Mouse (Mus musculus): Measurements from ENCODE around the gene Apoh. TPM values are rescaled to one million over a fixed set of nuclear protein-coding genes. Genes with fewer than 3 reads are reported as not detected.

The Apoh gene
- polyA plus RNA-seq, 1 experiment from 2014 or later = 0.30 TPM

GRCm38 (mm10) chr11:108384920-108385665 is 41.9 kb downstream of the Apoh start:
- no peak for ATAC-seq
- Histone ChIP-seq H3K9me3 (replicated peaks; ENCODE audit: control insufficient read depth, low read length, poor library complexity, severe bottlenecking) (no peaks in the 10 kb centered on the region), H3K4me2 (ENCODE audit: low read length) (no peak overlapping the region), H3K9ac (ENCODE audit: low read depth, low read length) (no peak overlapping the region), H3K4me3 (ENCODE audit: low read depth, low read length) (no peak overlapping the region), H3K36me3 (ENCODE audit: control insufficient read depth, insufficient read depth, low read length) (no peaks in the 10 kb centered on the region), H3K4me1 (ENCODE audit: control insufficient read depth, insufficient read depth, low read length) (peaks cover 4% of the 10 kb centered on the region), H3K27ac (ENCODE audit: low read length) (no peak overlapping the region), H3K27me3 (ENCODE audit: control insufficient read depth, insufficient read depth, low read depth, low read length) (no peaks in the 10 kb centered on the region)
- 56% methylated on average over 4 of the region's 4 CpGs for WGBS

GRCm38 (mm10) chr11:108385666-108386024 is 42.5 kb downstream of the Apoh start:
- no peak overlapping the region for H3K4me3 ChIP-seq (ENCODE audit: low read depth, low read length)
- no peak overlapping the region for H3K27ac ChIP-seq (ENCODE audit: low read length)
- no peak for ATAC-seq
- H3K36me3 ChIP-seq (ENCODE audit: control insufficient read depth, insufficient read depth, low read length) = no peaks in the 10 kb centered on the region
- WGBS = 93% methylated on average over 1 of the region's 1 CpGs
- H3K9ac ChIP-seq (ENCODE audit: low read depth, low read length) = no peak overlapping the region
- H3K27me3 ChIP-seq (ENCODE audit: control insufficient read depth, insufficient read depth, low read depth, low read length) = no peaks in the 10 kb centered on the region
- H3K4me1 ChIP-seq (ENCODE audit: control insufficient read depth, insufficient read depth, low read length) = peaks cover 4% of the 10 kb centered on the region
- H3K9me3 ChIP-seq (replicated peaks; ENCODE audit: control insufficient read depth, low read length, poor library complexity, severe bottlenecking) = no peaks in the 10 kb centered on the region
- no peak overlapping the region for H3K4me2 ChIP-seq (ENCODE audit: low read length)

DNA sequence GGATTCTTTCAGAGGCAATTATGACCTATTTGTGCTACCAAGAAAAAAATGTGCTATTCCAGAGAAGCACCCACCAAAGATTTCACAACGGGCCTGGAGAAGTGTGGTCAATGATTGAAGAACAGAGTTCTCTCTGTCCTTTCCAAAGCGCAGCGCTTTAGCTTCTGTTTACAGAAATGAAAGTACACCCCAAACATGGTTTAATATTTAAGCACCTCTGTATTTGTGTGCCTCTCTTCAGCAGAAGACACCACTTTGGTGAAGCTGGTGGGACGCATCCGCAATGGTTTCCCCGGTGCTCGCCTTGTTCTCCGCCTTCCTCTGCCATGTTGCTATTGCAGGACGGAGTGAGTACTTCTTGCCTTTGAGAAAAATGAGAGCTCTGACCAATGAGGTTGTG is 51.9 kb downstream of the Apoh start:
- WGBS = 97% methylated on average over 9 of the region's 9 CpGs
- ATAC-seq = no peak

GRCm38 (mm10) chr11:108396076-108396829 is 53.1 kb downstream of the Apoh start:
- H3K4me3 ChIP-seq (ENCODE audit: low read depth, low read length) = no peak overlapping the region
- H3K4me1 ChIP-seq (ENCODE audit: control insufficient read depth, insufficient read depth, low read length) = no peaks in the 10 kb centered on the region
- 90% methylated on average over 7 of the region's 7 CpGs for WGBS
- H3K9ac ChIP-seq (ENCODE audit: low read depth, low read length) = no peak overlapping the region
- no peak for ATAC-seq
- H3K9me3 ChIP-seq (replicated peaks; ENCODE audit: control insufficient read depth, low read length, poor library complexity, severe bottlenecking) = no peaks in the 10 kb centered on the region
- H3K27ac ChIP-seq (ENCODE audit: low read length) = no peak overlapping the region
- no peaks in the 10 kb centered on the region for H3K36me3 ChIP-seq (ENCODE audit: control insufficient read depth, insufficient read depth, low read length)
- H3K4me2 ChIP-seq (ENCODE audit: low read length) = no peak overlapping the region
- H3K27me3 ChIP-seq (ENCODE audit: control insufficient read depth, insufficient read depth, low read depth, low read length) = no peaks in the 10 kb centered on the region

More for the DNA sequence above, 51.9 kb downstream of the Apoh start:
- Histone ChIP-seq H3K36me3 (ENCODE audit: control insufficient read depth, insufficient read depth, low read length) (no peaks in the 10 kb centered on the region), H3K27ac (ENCODE audit: low read length) (no peak overlapping the region), H3K27me3 (ENCODE audit: control insufficient read depth, insufficient read depth, low read depth, low read length) (no peaks in the 10 kb centered on the region), H3K4me2 (ENCODE audit: low read length) (no peak overlapping the region), H3K4me3 (ENCODE audit: low read depth, low read length) (no peak overlapping the region), H3K4me1 (ENCODE audit: control insufficient read depth, insufficient read depth, low read length) (no peaks in the 10 kb centered on the region), H3K9me3 (replicated peaks; ENCODE audit: control insufficient read depth, low read length, poor library complexity, severe bottlenecking) (no peaks in the 10 kb centered on the region), H3K9ac (ENCODE audit: low read depth, low read length) (no peak overlapping the region)

- H3K36me3 ChIP-seq (ENCODE audit: control insufficient read depth, insufficient read depth, low read length) = no peaks in the 10 kb centered on the region
- no peak overlapping the region for H3K4me3 ChIP-seq (ENCODE audit: low read depth, low read length)
- H3K4me2 ChIP-seq (ENCODE audit: low read length) = no peak overlapping the region
- H3K9me3 ChIP-seq (replicated peaks; ENCODE audit: control insufficient read depth, low read length, poor library complexity, severe bottlenecking) = no peaks in the 10 kb centered on the region
- no peak overlapping the region for H3K9ac ChIP-seq (ENCODE audit: low read depth, low read length)
- H3K4me1 ChIP-seq (ENCODE audit: control insufficient read depth, insufficient read depth, low read length) = no peaks in the 10 kb centered on the region
- no peak for ATAC-seq
- 40% methylated on average over 7 of the region's 9 CpGs for WGBS
- no peak overlapping the region for H3K27ac ChIP-seq (ENCODE audit: low read length)
- H3K27me3 ChIP-seq (ENCODE audit: control insufficient read depth, insufficient read depth, low read depth, low read length) = no peaks in the 10 kb centered on the region
These were observed 66.9 kb downstream of the Apoh start for GRCm38 (mm10) chr11:108409876-108410644.

GRCm38 (mm10) chr11:108416360-108416759 is 73.2 kb downstream of the Apoh start:
- no peak overlapping the region for H3K9ac ChIP-seq (ENCODE audit: low read depth, low read length)
- H3K4me3 ChIP-seq (ENCODE audit: low read depth, low read length) = no peak overlapping the region
- H3K36me3 ChIP-seq (ENCODE audit: control insufficient read depth, insufficient read depth, low read length) = no peaks in the 10 kb centered on the region
- ATAC-seq = no peak
- WGBS = 94% methylated on average over 1 of the region's 1 CpGs
- H3K4me2 ChIP-seq (ENCODE audit: low read length) = no peak overlapping the region
- H3K9me3 ChIP-seq (replicated peaks; ENCODE audit: control insufficient read depth, low read length, poor library complexity, severe bottlenecking) = no peaks in the 10 kb centered on the region
- H3K4me1 ChIP-seq (ENCODE audit: control insufficient read depth, insufficient read depth, low read length) = no peaks in the 10 kb centered on the region
- no peaks in the 10 kb centered on the region for H3K27me3 ChIP-seq (ENCODE audit: control insufficient read depth, insufficient read depth, low read depth, low read length)
- no peak overlapping the region for H3K27ac ChIP-seq (ENCODE audit: low read length)

GRCm38 (mm10) chr11:108418540-108418939 is 75.4 kb downstream of the Apoh start:
- Histone ChIP-seq H3K36me3 (ENCODE audit: control insufficient read depth, insufficient read depth, low read length) (no peaks in the 10 kb centered on the region), H3K27me3 (ENCODE audit: control insufficient read depth, insufficient read depth, low read depth, low read length) (no peaks in the 10 kb centered on the region), H3K27ac (ENCODE audit: low read length) (no peak overlapping the region), H3K4me3 (ENCODE audit: low read depth, low read length) (no peak overlapping the region), H3K9me3 (replicated peaks; ENCODE audit: control insufficient read depth, low read length, poor library complexity, severe bottlenecking) (no peaks in the 10 kb centered on the region), H3K4me2 (ENCODE audit: low read length) (no peak overlapping the region), H3K4me1 (ENCODE audit: control insufficient read depth, insufficient read depth, low read length) (peaks cover 2% of the 10 kb centered on the region), H3K9ac (ENCODE audit: low read depth, low read length) (no peak overlapping the region)
- 21% methylated on average over 1 of the region's 1 CpGs for WGBS
- ATAC-seq = no peak

DNA sequence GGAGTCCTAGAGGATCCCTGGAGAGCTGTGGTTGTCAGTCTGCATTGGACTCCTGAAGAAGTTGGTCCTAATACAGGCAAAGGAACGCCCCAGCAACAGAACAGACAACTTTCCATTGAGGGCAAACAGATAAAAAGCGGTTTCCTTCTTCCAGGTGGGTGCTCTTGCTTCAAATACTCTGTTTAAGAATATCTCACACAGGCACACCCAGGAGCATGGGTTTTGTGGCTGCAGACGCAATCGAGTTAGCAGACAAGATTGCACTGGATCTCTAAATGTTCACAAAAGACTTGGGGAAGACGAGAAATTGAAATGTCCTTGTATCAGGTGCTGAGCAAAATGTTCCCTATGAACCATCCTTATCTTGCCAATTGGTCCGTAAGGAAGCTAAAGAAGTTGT is 76.1 kb downstream of the Apoh start:
- WGBS = 95% methylated on average over 6 of the region's 6 CpGs

DNA sequence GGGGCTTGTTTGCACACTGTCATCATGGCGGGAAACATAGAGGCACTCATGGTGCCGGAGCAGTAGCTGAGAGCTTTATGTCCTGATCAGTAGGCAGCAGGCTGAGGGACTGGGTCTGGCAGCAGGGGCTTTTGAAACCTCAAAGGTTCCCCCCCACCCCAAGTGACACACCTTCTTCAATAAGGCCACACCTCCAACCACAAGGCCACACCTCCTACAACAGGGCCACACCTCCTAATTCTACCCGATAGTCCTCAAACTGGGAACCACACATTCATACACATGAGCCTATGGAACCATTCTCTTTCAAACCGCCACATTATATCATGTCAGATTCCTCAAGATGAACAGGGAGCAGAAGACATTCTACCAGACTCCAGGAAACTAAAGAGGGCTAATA is 77.6 kb downstream of the Apoh start:
- H3K4me1 ChIP-seq (ENCODE audit: control insufficient read depth, insufficient read depth, low read length) = peaks cover 8% of the 10 kb centered on the region
- 80% methylated on average over 4 of the region's 4 CpGs for WGBS
- no peak for ATAC-seq
- H3K4me2 ChIP-seq (ENCODE audit: low read length) = no peak overlapping the region
- H3K4me3 ChIP-seq (ENCODE audit: low read depth, low read length) = no peak overlapping the region
- H3K27ac ChIP-seq (ENCODE audit: low read length) = no peak overlapping the region
- H3K9me3 ChIP-seq (replicated peaks; ENCODE audit: control insufficient read depth, low read length, poor library complexity, severe bottlenecking) = no peaks in the 10 kb centered on the region
- H3K27me3 ChIP-seq (ENCODE audit: control insufficient read depth, insufficient read depth, low read depth, low read length) = no peaks in the 10 kb centered on the region
- H3K9ac ChIP-seq (ENCODE audit: low read depth, low read length) = no peak overlapping the region
- H3K36me3 ChIP-seq (ENCODE audit: control insufficient read depth, insufficient read depth, low read length) = no peaks in the 10 kb centered on the region

More for the DNA sequence above, 76.1 kb downstream of the Apoh start:
- peaks cover 8% of the 10 kb centered on the region for H3K4me1 ChIP-seq (ENCODE audit: control insufficient read depth, insufficient read depth, low read length)
- H3K9me3 ChIP-seq (replicated peaks; ENCODE audit: control insufficient read depth, low read length, poor library complexity, severe bottlenecking) = no peaks in the 10 kb centered on the region
- no peak overlapping the region for H3K9ac ChIP-seq (ENCODE audit: low read depth, low read length)
- H3K4me3 ChIP-seq (ENCODE audit: low read depth, low read length) = no peak overlapping the region
- ATAC-seq = no peak
- H3K36me3 ChIP-seq (ENCODE audit: control insufficient read depth, insufficient read depth, low read length) = no peaks in the 10 kb centered on the region
- no peak overlapping the region for H3K27ac ChIP-seq (ENCODE audit: low read length)
- no peaks in the 10 kb centered on the region for H3K27me3 ChIP-seq (ENCODE audit: control insufficient read depth, insufficient read depth, low read depth, low read length)
- H3K4me2 ChIP-seq (ENCODE audit: low read length) = no peak overlapping the region
